17 mouse cellular contexts compared by ENCODE assay signal in the genomic region with DNA sequence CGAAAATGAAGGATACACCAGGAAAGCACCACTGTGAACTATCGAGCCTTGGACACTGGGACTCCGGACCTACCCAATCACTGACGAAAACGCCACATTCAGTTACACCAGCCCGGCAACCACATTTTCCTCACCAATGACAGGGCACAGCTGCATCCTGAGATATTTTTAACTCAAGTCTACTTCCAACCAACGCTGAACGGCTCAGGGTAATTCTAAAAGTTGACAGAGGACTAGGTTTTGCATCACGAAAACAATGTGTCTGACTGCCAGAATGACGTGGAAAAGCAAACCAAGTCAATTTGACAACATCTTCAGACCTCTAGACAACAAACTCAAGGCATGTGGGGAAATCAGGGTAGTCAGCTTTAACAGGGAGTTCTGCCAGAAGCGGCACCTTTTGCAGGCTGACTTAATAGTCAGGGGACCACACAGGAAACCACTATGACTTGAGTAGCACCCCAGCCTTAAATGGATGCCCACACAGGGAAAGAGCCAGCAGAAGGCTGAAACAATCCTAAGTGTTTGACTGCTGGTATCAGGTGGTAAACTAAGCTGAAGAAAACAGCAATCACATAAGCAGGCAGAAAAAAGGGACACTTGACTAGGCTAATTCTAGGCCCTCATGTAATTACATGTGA. TPM values are rescaled to one million over a fixed set of nuclear protein-coding genes. Genes with fewer than 3 reads are reported as not detected.
DNase-seq lines count a peak whose midpoint lies in the region; ATAC-seq lines count a peak whose summit lies in the region.
"Had no signal": no experiment of that assay in that cellular context is flagged by ENCODE, and none has a peak within 500 bp of the region (broad histone marks: within the 10 kb centered on the region; RNA-seq: fewer than 3 reads in every experiment).

No protein-coding gene starts in this region.

- no peak for DNase-seq in heart, postnatal 36 days
- DNase-seq in right cerebral cortex, adult 18-20 months = peak; percentile 14
- DNase-seq in right cerebral cortex, postnatal 14 days = no peak
- DNase-seq in thymus, postnatal 4 days = peak; percentile 32
- DNase-seq: adrenal gland, adult 2 months; cerebellum, adult 11 months; gastrocnemius, postnatal 14 days had no signal

- no peak overlapping the region for H3K9ac ChIP-seq in heart, embryonic 11.5 days (ENCODE audit: low read depth, low read length)
- H3K9ac ChIP-seq: embryonic facial prominence, embryonic 15.5 days; liver, embryonic 15.5 days had no signal

- peaks cover 6% of the 10 kb centered on the region for H3K36me3 ChIP-seq in heart, embryonic 11.5 days (ENCODE audit: control insufficient read depth, insufficient read depth, low read length)
- H3K36me3 ChIP-seq: embryonic facial prominence, embryonic 15.5 days; liver, embryonic 15.5 days had no signal

- peaks cover 5% of the 10 kb centered on the region; the same call in 1 of the 2 replicates for H3K4me1 ChIP-seq in heart, embryonic 11.5 days (ENCODE audit: control insufficient read depth, insufficient read depth, low read length)
- H3K4me1 ChIP-seq: embryonic facial prominence, embryonic 15.5 days; liver, embryonic 15.5 days had no signal

- H3K4me3 ChIP-seq in heart, embryonic 11.5 days (ENCODE audit: low read depth, low read length) = no peak overlapping the region
- H3K4me3 ChIP-seq: embryonic facial prominence, embryonic 15.5 days; liver, embryonic 15.5 days had no signal

- H3K27me3 ChIP-seq in heart, embryonic 11.5 days (ENCODE audit: control insufficient read depth, insufficient read depth, low read length) = no peaks in the 10 kb centered on the region
- H3K27me3 ChIP-seq: embryonic facial prominence, embryonic 15.5 days; liver, embryonic 15.5 days had no signal

- no peak for ATAC-seq in heart, embryonic 11.5 days (replicated peaks; ENCODE audit: insufficient number of reproducible peaks, low FRiP score, low TSS enrichment)
- peak; percentile 78 for ATAC-seq in megakaryocyte-erythroid progenitor cell, adult 5-6 weeks (replicated peaks; ENCODE audit: low FRiP score, low TSS enrichment, poor library complexity, severe bottlenecking)
- no peak for ATAC-seq in cerebellum, adult (ENCODE audit: insufficient number of reproducible peaks, low FRiP score, low TSS enrichment)
- no peak for ATAC-seq in erythroid progenitor cell, adult 5-6 weeks (replicated peaks; ENCODE audit: low FRiP score, poor library complexity, severe bottlenecking)
- ATAC-seq: forebrain, embryonic 14.5 days; hindbrain, postnatal 0 days had no signal

- intact Hi-C loops in heart, postnatal 36 days (cut with DNase I) = no loop called here

- 64% methylated on average over 11 of the region's 11 CpGs for WGBS in heart, embryonic 11.5 days (ENCODE audit: insufficient replicate concordance)

- H3K27ac ChIP-seq in heart, embryonic 11.5 days (ENCODE audit: low read depth, low read length) = peak overlapping the region; percentile 22; the same call in 1 of the 2 replicates
- H3K27ac ChIP-seq: embryonic facial prominence, embryonic 15.5 days; hindbrain, postnatal 0 days; kidney, postnatal 0 days; liver, embryonic 15.5 days had no signal

- H3K4me2 ChIP-seq in heart, embryonic 11.5 days = no peak overlapping the region
- H3K4me2 ChIP-seq: embryonic facial prominence, embryonic 15.5 days; liver, embryonic 15.5 days; midbrain, embryonic 11.5 days had no signal

- H3K9me3 ChIP-seq in heart, embryonic 11.5 days (replicated peaks; ENCODE audit: control insufficient read depth, low read length) = no peaks in the 10 kb centered on the region
- H3K9me3 ChIP-seq: embryonic facial prominence, embryonic 15.5 days; liver, embryonic 15.5 days had no signal

RNA-seq across cellular contexts. Expression of a gene that starts 32.8 kb away (rescaled TPM):
- 24.8 and 25.7 TPM in 2 replicates for polyA plus RNA-seq in heart, embryonic 11.5 days (2014; fragmentation: Nextera tagmentation; extraction: Ambion mirVana)
- total RNA-seq in heart, postnatal 36 days (2021) = 1 to 10 TPM; 1.6 to 3.3 TPM
- total RNA-seq in megakaryocyte-erythroid progenitor cell, adult 5-6 weeks (2014; fragmentation: Nextera tagmentation) = 0.40 and 0.55 TPM in 2 replicates
- 0.75 and 1.3 TPM in 2 replicates for total RNA-seq in megakaryocyte-erythroid progenitor cell, adult 5-6 weeks (2017)
- not detected in 2 replicates for total RNA-seq in erythroid progenitor cell, adult 5-6 weeks (2015; ENCODE audit: low replicate concordance)
- total RNA-seq in erythroid progenitor cell, adult 5-6 weeks (2017; ENCODE audit: low replicate concordance) = 0.08 TPM in 1 of 2 replicates, not detected in the other

Comparison
In these comparisons a context has a peak if more than half of its experiments do, and no peak if none do; other contexts are left out.
1. DNase-seq: peak in right cerebral cortex, adult 18-20 months (single experiment) and thymus, postnatal 4 days (single experiment); none in heart, postnatal 36 days (0 of 2) and right cerebral cortex, postnatal 14 days (single experiment).